ENCODE assay signal across 8 mouse cellular contexts in the genomic region with DNA sequence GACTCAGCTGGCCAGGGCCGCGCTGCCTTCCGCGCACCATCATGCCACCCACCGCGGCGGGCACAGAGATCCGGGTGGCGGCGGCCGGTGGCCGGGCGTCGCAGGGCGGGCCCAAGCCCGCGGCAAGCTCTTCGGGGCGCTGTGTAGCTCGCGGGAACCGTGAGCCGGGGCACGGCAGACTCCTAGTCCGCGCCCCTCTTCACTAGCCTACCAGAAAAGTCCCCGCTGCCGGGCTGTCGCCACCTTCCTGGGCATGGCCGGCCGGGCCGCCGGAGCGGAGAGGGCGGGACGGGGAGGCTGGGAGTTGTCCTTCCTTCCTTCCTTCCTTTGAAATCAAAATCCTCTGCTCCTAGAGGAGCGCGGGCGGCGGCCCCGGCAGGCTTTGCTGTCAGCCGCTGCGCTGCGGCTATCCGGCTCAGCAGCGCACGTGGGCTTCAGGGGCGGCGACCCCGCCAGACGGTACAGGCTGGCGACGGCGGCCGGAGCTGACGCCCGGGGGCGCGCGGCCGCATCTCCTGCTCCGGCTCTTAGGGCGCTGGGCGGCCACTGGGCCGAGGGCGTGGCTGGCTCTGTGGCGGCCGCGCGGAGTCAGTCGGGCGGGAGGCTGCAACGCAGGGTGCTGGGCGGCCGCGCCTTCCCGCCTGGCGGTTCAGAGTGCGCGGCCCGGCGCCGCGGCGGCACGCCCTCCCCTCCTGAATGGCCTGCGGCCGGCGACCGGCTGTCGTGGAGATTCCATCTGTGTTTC. TPM values are rescaled to one million over a fixed set of nuclear protein-coding genes. Genes with fewer than 3 reads are reported as not detected.
A peak's percentile ranks its signal among the peaks of the same experiment; 100 is the strongest.
DNase-seq lines count a peak whose midpoint lies in the region; ATAC-seq and TF ChIP-seq lines count a peak whose summit lies in the region.

No protein-coding gene starts in this region.

- TF ChIP-seq EP300 in heart, adult 2 months (IDR thresholded peaks at IDR 0.05; ENCODE audit: insufficient read depth, low read depth, low read length), result 0 out of 2 replicates have a peak, but pooled peaks have one; percentile 36

- no peak for TF ChIP-seq POLR2A in cerebellum, adult 2 months (IDR thresholded peaks at IDR 0.05; ENCODE audit: borderline replicate concordance, insufficient read depth, low read length)
- TF ChIP-seq POLR2A in heart, adult 2 months (IDR thresholded peaks at IDR 0.05; ENCODE audit: insufficient read depth, low read depth, low read length), result 0 out of 2 replicates have a peak, but pooled peaks have one; percentile 38

- 0 out of 2 replicates have a peak, but pooled peaks cover 4% of the 10 kb centered on the region for H3K79me2 ChIP-seq in heart, adult 2 months (replicated peaks; ENCODE audit: control insufficient read depth, insufficient read depth, low read length)

- H3K9me3 ChIP-seq in embryonic facial prominence, embryonic 13.5 days, result no peaks in the 10 kb centered on the region
- no peaks in the 10 kb centered on the region for H3K9me3 ChIP-seq in liver, embryonic 11.5 days (ENCODE audit: control insufficient read depth, low read length)

- peak; percentile 68 to 74 for DNase-seq in cerebellum, adult 2 months
- no peak for DNase-seq in cerebellum, adult 11 months
- peak; percentile 85 to 89 for DNase-seq in heart, adult 2 months
- DNase-seq in kidney, adult 18-20 months, result peak; percentile 85
- DNase-seq in liver, embryonic 11.5 days (ENCODE audit: low spot score), result no peak
- DNase-seq in spleen, postnatal 14 days (ENCODE audit: low spot score in 2 of 2), result peak; percentile 64 to 72

- peaks cover 9% of the 10 kb centered on the region; the same call in 1 of the 2 replicates for H3K4me1 ChIP-seq in cerebellum, adult 2 months (ENCODE audit: control insufficient read depth, insufficient read depth, low read length)
- H3K4me1 ChIP-seq in embryonic facial prominence, embryonic 13.5 days, result peaks cover 53% of the 10 kb centered on the region
- peaks cover 6% of the 10 kb centered on the region for H3K4me1 ChIP-seq in heart, adult 2 months (ENCODE audit: control insufficient read depth, insufficient read depth, low read length)
- H3K4me1 ChIP-seq in liver, embryonic 11.5 days (replicated peaks; ENCODE audit: control insufficient read depth, insufficient read depth, low read length), result peaks cover 36% of the 10 kb centered on the region

- H3K4me2 ChIP-seq in embryonic facial prominence, embryonic 13.5 days, result peak overlapping the region; percentile 93
- peak overlapping the region; percentile 97 for H3K4me2 ChIP-seq in liver, embryonic 11.5 days

- H3K9ac ChIP-seq in embryonic facial prominence, embryonic 13.5 days, result peak overlapping the region; percentile 92
- peak overlapping the region; percentile 86 for H3K9ac ChIP-seq in heart, adult 2 months (ENCODE audit: low read depth, low read length)
- peak overlapping the region; percentile 96 for H3K9ac ChIP-seq in liver, embryonic 11.5 days (ENCODE audit: low read depth, low read length)

- intact Hi-C loops in heart, adult 2 months (cut with DNase I), result loop anchor here (1.0 to 5.0 kb wide), 5 partner anchors 41 to 251 kb away; a partner anchor contains a TSS

- ATAC-seq in embryonic facial prominence, embryonic 13.5 days (ENCODE audit: insufficient number of reproducible peaks, insufficient read depth, low FRiP score, low TSS enrichment, low read depth), result peak; percentile 66
- peak; percentile 76 for ATAC-seq in liver, embryonic 11.5 days (replicated peaks; ENCODE audit: low FRiP score)
- ATAC-seq in monocyte, adult 5-6 weeks (replicated peaks; ENCODE audit: insufficient number of reproducible peaks, low FRiP score, low TSS enrichment, poor library complexity, severe bottlenecking), result peak; percentile 27

- peaks cover 10% of the 10 kb centered on the region for H3K36me3 ChIP-seq in embryonic facial prominence, embryonic 13.5 days
- peaks cover 27% of the 10 kb centered on the region for H3K36me3 ChIP-seq in heart, adult 2 months (ENCODE audit: control insufficient read depth, insufficient read depth, low read length)
- peaks cover 11% of the 10 kb centered on the region for H3K36me3 ChIP-seq in liver, embryonic 11.5 days (ENCODE audit: control insufficient read depth, insufficient read depth, low read length)

- peak overlapping the region; percentile 97 for H3K27ac ChIP-seq in cerebellum, adult 2 months (ENCODE audit: insufficient read depth, low read length)
- H3K27ac ChIP-seq in embryonic facial prominence, embryonic 13.5 days, result peak overlapping the region; percentile 95
- peak overlapping the region; percentile 92 for H3K27ac ChIP-seq in heart, adult 2 months
- H3K27ac ChIP-seq in liver, embryonic 11.5 days (ENCODE audit: low read depth, low read length), result peak overlapping the region; percentile 100

- H3K4me3 ChIP-seq in cerebellum, adult 2 months (replicated peaks; ENCODE audit: insufficient read depth, low read depth, low read length), result peak overlapping the region; percentile 80
- H3K4me3 ChIP-seq in embryonic facial prominence, embryonic 13.5 days, result peak overlapping the region; percentile 91
- H3K4me3 ChIP-seq in heart, adult 2 months, result peak overlapping the region; percentile 91
- peak overlapping the region; percentile 95 for H3K4me3 ChIP-seq in liver, embryonic 11.5 days (ENCODE audit: low read depth, low read length)

- under 1% methylated on average over 91 of the region's 91 CpGs for WGBS in cerebellum, adult 2 months
- WGBS in embryonic facial prominence, embryonic 13.5 days, result under 1% methylated on average over 79 of the region's 91 CpGs
- under 1% methylated on average over 88 of the region's 91 CpGs for whole genome bisulfite sequencing in heart, adult 2 months
- 0% methylated on average over 83 of the region's 91 CpGs for WGBS in liver, embryonic 11.5 days

- no peak for TF ChIP-seq CTCF in cerebellum, adult 2 months (IDR thresholded peaks at IDR 0.05; ENCODE audit: borderline replicate concordance, insufficient read depth, low read depth, low read length)
- no peak for TF ChIP-seq CTCF in heart, adult 2 months (IDR thresholded peaks at IDR 0.05)

- no peaks in the 10 kb centered on the region for H3K27me3 ChIP-seq in cerebellum, adult 2 months (ENCODE audit: control insufficient read depth, insufficient read depth, low read length)
- H3K27me3 ChIP-seq in embryonic facial prominence, embryonic 13.5 days, result no peaks in the 10 kb centered on the region
- H3K27me3 ChIP-seq in heart, adult 2 months (ENCODE audit: control insufficient read depth, insufficient read depth, low read length), result no peaks in the 10 kb centered on the region
- no peaks in the 10 kb centered on the region for H3K27me3 ChIP-seq in liver, embryonic 11.5 days (replicated peaks; ENCODE audit: control insufficient read depth, insufficient read depth, low read length)

RNA-seq across cellular contexts. Expression of a gene that starts 0.7 kb away (rescaled TPM):
- 23.4 and 25.2 TPM in 2 replicates for polyA plus RNA-seq in cerebellum, adult 2 months (2012; rRNA removed)
- 11.0 and 14.0 TPM in 2 replicates for polyA plus RNA-seq in embryonic facial prominence, embryonic 13.5 days (2015; fragmentation: Nextera tagmentation; extraction: Ambion mirVana)
- 1 to 10 TPM; 6.5 to 8.7 TPM for total RNA-seq in heart, adult 2 months (2021)
- 5.9 and 7.2 TPM in 2 replicates for polyA plus RNA-seq in heart, adult 2 months (2012; rRNA removed)
- 16.4 and 17.4 TPM in 2 replicates for polyA plus RNA-seq in liver, embryonic 11.5 days (2014; fragmentation: Nextera tagmentation; extraction: Ambion mirVana)
- 10.3 to 11.2 TPM (median 10.5 TPM) in 3 replicates for total RNA-seq in monocyte, adult 5-6 weeks (2017)

RNA-seq across cellular contexts. Expression of a gene that starts 0.8 kb away (rescaled TPM):
- 34.6 and 35.1 TPM in 2 replicates for polyA plus RNA-seq in cerebellum, adult 2 months (2012; rRNA removed)
- polyA plus RNA-seq in embryonic facial prominence, embryonic 13.5 days (2015; fragmentation: Nextera tagmentation; extraction: Ambion mirVana), result 113 and 122 TPM in 2 replicates
- total RNA-seq in heart, adult 2 months (2021), result 10 to 100 TPM; 51.5 to 52.0 TPM
- polyA plus RNA-seq in heart, adult 2 months (2012; rRNA removed), result 11.4 and 19.4 TPM in 2 replicates
- polyA plus RNA-seq in liver, embryonic 11.5 days (2014; fragmentation: Nextera tagmentation; extraction: Ambion mirVana), result 92.6 and 93.0 TPM in 2 replicates
- 14.4 to 59.0 TPM (median 46.0 TPM) in 3 replicates for total RNA-seq in monocyte, adult 5-6 weeks (2017)

Comparison
In these comparisons a context has a peak if more than half of its experiments do, and no peak if none do; other contexts are left out.
1. DNase-seq: peak in cerebellum, adult 2 months (2 of 2), heart, adult 2 months (2 of 2), kidney, adult 18-20 months (single experiment) and spleen, postnatal 14 days (2 of 2); none in cerebellum, adult 11 months (single experiment) and liver, embryonic 11.5 days (single experiment).
2. Peak in every context shown above with its lines, with median percentiles within 50 percentile points of each other: H3K27ac ChIP-seq, H3K4me3 ChIP-seq, ATAC-seq and H3K9ac ChIP-seq.